Mouse (Mus musculus): ENCODE data around the gene Pgpep1. TPM values are rescaled to one million over a fixed set of nuclear protein-coding genes. Genes with fewer than 3 reads are reported as not detected.

Gene Pgpep1
- total RNA-seq, 2 experiments from 2014 or later, result 20.0 to 23.3 TPM

GRCm38 (mm10) chr8:70609849-70610795 is 50.1 kb downstream of the Pgpep1 start:
- DNase-seq (ENCODE audit: low spot score in 2 of 2), result peak; percentile 78 to 87

GRCm38 (mm10) chr8:70609368-70609848 is 50.8 kb downstream of the Pgpep1 start:
- peak; percentile 60 to 62 for DNase-seq (ENCODE audit: low spot score in 2 of 2)

GRCm38 (mm10) chr8:70608749-70609367 is 51.3 kb downstream of the Pgpep1 start, which contains the start of gene Ssbp4:
Gene Ssbp4, minus strand, starts transcription at chr8:70608872.
- no peak for DNase-seq (ENCODE audit: low spot score in 2 of 2)

GRCm38 (mm10) chr8:70607898-70608748 is 52.1 kb downstream of the Pgpep1 start:
- DNase-seq (ENCODE audit: low spot score in 2 of 2), result peak; percentile 59 to 72

- DNase-seq (ENCODE audit: low spot score in 2 of 2), result no peak
Measured at GRCm38 (mm10) chr8:70607603-70607897, 52.6 kb downstream of the Pgpep1 start.

GRCm38 (mm10) chr8:70606780-70607602 is 53.2 kb downstream of the Pgpep1 start:
- no peak for DNase-seq (ENCODE audit: low spot score in 2 of 2)

GRCm38 (mm10) chr8:70605871-70606779 is 54.1 kb downstream of the Pgpep1 start:
- DNase-seq (ENCODE audit: low spot score in 2 of 2), result no peak

GRCm38 (mm10) chr8:70604558-70604957 is 55.6 kb downstream of the Pgpep1 start:
- no peak for DNase-seq (ENCODE audit: low spot score in 2 of 2)

- no peak for DNase-seq (ENCODE audit: low spot score in 2 of 2)
Measured at GRCm38 (mm10) chr8:70602139-70602811, 57.9 kb downstream of the Pgpep1 start.

GRCm38 (mm10) chr8:70601271-70601649 is 58.9 kb downstream of the Pgpep1 start:
- DNase-seq (ENCODE audit: low spot score in 2 of 2), result peak; percentile 84 to 87

GRCm38 (mm10) chr8:70600473-70601270 is 59.5 kb downstream of the Pgpep1 start:
- no peak for DNase-seq (ENCODE audit: low spot score in 2 of 2)

- no peak for DNase-seq (ENCODE audit: low spot score in 2 of 2)
Measured at GRCm38 (mm10) chr8:70599507-70600290, 60.5 kb downstream of the Pgpep1 start.

GRCm38 (mm10) chr8:70598722-70599121 is 61.5 kb downstream of the Pgpep1 start:
- peak; percentile 62 to 65 for DNase-seq (ENCODE audit: low spot score in 2 of 2)

GRCm38 (mm10) chr8:70598283-70598682 is 61.9 kb downstream of the Pgpep1 start:
- peak; percentile 73 to 87 for DNase-seq (ENCODE audit: low spot score in 2 of 2)

- no peak for DNase-seq (ENCODE audit: low spot score in 2 of 2)
Measured at GRCm38 (mm10) chr8:70597417-70598272, 62.5 kb downstream of the Pgpep1 start.

- DNase-seq (ENCODE audit: low spot score in 2 of 2), result no peak
Measured at GRCm38 (mm10) chr8:70596775-70597416, 63.3 kb downstream of the Pgpep1 start.
